Mouse (Mus musculus) forebrain, embryonic 12.5 days (tissue): ENCODE data around the gene Tmem273. TPM values are rescaled to one million over a fixed set of nuclear protein-coding genes. Genes with fewer than 3 reads are reported as not detected.

Source experiments
- ATAC-seq: fragments of 200-750 bp; cut with Nextera tagmentation; 2 replicates; pipeline ENCODE4 v1.8.0; 2017; ENCODE audit warnings: moderate TSS enrichment; ENCODE audit not compliant: low FRiP score
- H3K27ac ChIP-seq: fragments of 300-500 bp; sonication (generic); 2 replicates; pipeline ENCODE4 v1.5.1; 2016; ENCODE audit warnings: mild to moderate bottlenecking
- H3K27me3 ChIP-seq: fragments of 300-500 bp; sonication (generic); 2 replicates; pipeline ENCODE4 v1.6.1; 2016; ENCODE audit warnings: mild to moderate bottlenecking
- H3K36me3 ChIP-seq: fragments of 300-500 bp; sonication (generic); replicated peaks from 2 replicates; pipeline ENCODE4 v1.6.1; 2016; ENCODE audit warnings: mild to moderate bottlenecking
- H3K4me1 ChIP-seq: fragments of 300-500 bp; sonication (generic); 2 replicates; pipeline ENCODE4 v1.6.1; 2016
- H3K4me2 ChIP-seq: fragments of 300-500 bp; sonication (generic); 2 replicates; pipeline ENCODE4 v1.6.1; 2016; ENCODE audit warnings: mild to moderate bottlenecking, moderate library complexity
- H3K4me3 ChIP-seq: fragments of 300-500 bp; sonication (generic); replicated peaks from 2 replicates; pipeline ENCODE4 v1.5.1; 2016; ENCODE audit warnings: mild to moderate bottlenecking
- H3K9ac ChIP-seq: fragments of 300-500 bp; sonication (generic); 2 replicates; pipeline ENCODE4 v1.6.1; 2016; ENCODE audit warnings: mild to moderate bottlenecking
- H3K9me3 ChIP-seq: fragments of 300-500 bp; sonication (generic); 2 replicates; pipeline ENCODE4 v1.6.1; 2016
- WGBS: fragments of 180-500 bp; shearing (Covaris S2); methylation state at CpG from one replicate; pipeline ENCODE4 v1.1.7; 2016; 5-methylcytosine and 5-hydroxymethylcytosine counted together
- polyA plus RNA-seq: library from polyadenylated mRNA; unstranded; fragments of >200 nt; fragmentation: Nextera tagmentation; extraction: Ambion mirVana; gene quantifications from 2 replicates; pipeline ENCODE4 v1.2.1, GENCODE M21; 2016

Gene Tmem273
- polyA plus RNA-seq, 1 experiment from 2014 or later, result 0.20 TPM

GRCm38 (mm10) chr14:32836191-32836590 is 50.4 kb downstream of the Tmem273 start:
- 90% methylated on average over 11 of the region's 11 CpGs for WGBS
- no peak overlapping the region for H3K4me2 ChIP-seq
- no peaks in the 10 kb centered on the region for H3K36me3 ChIP-seq
- H3K27ac ChIP-seq, result no peak overlapping the region
- H3K27me3 ChIP-seq, result 0 out of 2 replicates have a peak, but pooled peaks cover 3% of the 10 kb centered on the region
- H3K4me1 ChIP-seq, result no peaks in the 10 kb centered on the region
- no peak for ATAC-seq
- H3K9ac ChIP-seq, result no peak overlapping the region
- no peaks in the 10 kb centered on the region for H3K9me3 ChIP-seq
- no peak overlapping the region for H3K4me3 ChIP-seq

- ATAC-seq, result no peak
- H3K9me3 ChIP-seq, result no peaks in the 10 kb centered on the region
Observed at GRCm38 (mm10) chr14:32842052-32842451, 56.3 kb downstream of the Tmem273 start.

GRCm38 (mm10) chr14:32854059-32854458 is 68.3 kb downstream of the Tmem273 start:
- no peak overlapping the region for H3K4me2 ChIP-seq
- WGBS, result 92% methylated on average over 4 of the region's 4 CpGs
- no peaks in the 10 kb centered on the region for H3K9me3 ChIP-seq
- no peaks in the 10 kb centered on the region; the same call in 1 of the 2 replicates for H3K4me1 ChIP-seq
- no peak overlapping the region for H3K4me3 ChIP-seq
- no peak overlapping the region for H3K9ac ChIP-seq
- ATAC-seq, result no peak
- no peak overlapping the region for H3K27ac ChIP-seq
- no peaks in the 10 kb centered on the region for H3K36me3 ChIP-seq
- H3K27me3 ChIP-seq, result peaks cover 33% of the 10 kb centered on the region

More at GRCm38 (mm10) chr14:32842052-32842451, 56.3 kb downstream of the Tmem273 start:
- H3K4me2 ChIP-seq, result no peak overlapping the region
- H3K9ac ChIP-seq, result no peak overlapping the region
- no peak overlapping the region for H3K27ac ChIP-seq
- H3K36me3 ChIP-seq, result no peaks in the 10 kb centered on the region
- 0 out of 2 replicates have a peak, but pooled peaks cover 3% of the 10 kb centered on the region for H3K27me3 ChIP-seq
- no peaks in the 10 kb centered on the region for H3K4me1 ChIP-seq
- no peak overlapping the region for H3K4me3 ChIP-seq

DNA sequence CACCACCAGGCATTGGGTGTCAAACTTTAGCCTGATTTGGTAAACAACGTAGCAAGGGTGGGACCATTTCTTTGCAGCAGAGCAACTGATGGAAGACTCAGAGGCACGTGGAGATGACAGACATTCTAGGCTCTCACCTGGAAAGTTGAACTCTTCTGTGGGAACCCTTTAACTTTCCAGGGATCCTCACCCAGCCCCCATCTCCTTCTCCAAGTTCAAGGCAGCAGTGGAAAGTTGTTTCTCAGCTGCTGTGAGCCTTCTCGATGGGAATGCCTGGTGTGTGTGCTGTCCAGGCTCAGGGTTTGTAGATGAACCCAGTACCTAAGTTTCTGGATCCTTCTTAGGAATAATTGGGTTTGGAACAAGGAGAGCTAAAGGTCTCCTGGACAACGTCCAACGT is 70.5 kb downstream of the Tmem273 start:
- Histone ChIP-seq H3K36me3 (no peaks in the 10 kb centered on the region), H3K9ac (peak overlapping the region; percentile 63), H3K4me3 (peak overlapping the region; percentile 49), H3K9me3 (no peaks in the 10 kb centered on the region), H3K4me2 (peak overlapping the region; percentile 80), H3K27ac (no peak overlapping the region), H3K4me1 (no peaks in the 10 kb centered on the region; the same call in 1 of the 2 replicates), H3K27me3 (peaks cover 36% of the 10 kb centered on the region)
- 44% methylated on average over 5 of the region's 5 CpGs for WGBS
- ATAC-seq, result no peak

DNA sequence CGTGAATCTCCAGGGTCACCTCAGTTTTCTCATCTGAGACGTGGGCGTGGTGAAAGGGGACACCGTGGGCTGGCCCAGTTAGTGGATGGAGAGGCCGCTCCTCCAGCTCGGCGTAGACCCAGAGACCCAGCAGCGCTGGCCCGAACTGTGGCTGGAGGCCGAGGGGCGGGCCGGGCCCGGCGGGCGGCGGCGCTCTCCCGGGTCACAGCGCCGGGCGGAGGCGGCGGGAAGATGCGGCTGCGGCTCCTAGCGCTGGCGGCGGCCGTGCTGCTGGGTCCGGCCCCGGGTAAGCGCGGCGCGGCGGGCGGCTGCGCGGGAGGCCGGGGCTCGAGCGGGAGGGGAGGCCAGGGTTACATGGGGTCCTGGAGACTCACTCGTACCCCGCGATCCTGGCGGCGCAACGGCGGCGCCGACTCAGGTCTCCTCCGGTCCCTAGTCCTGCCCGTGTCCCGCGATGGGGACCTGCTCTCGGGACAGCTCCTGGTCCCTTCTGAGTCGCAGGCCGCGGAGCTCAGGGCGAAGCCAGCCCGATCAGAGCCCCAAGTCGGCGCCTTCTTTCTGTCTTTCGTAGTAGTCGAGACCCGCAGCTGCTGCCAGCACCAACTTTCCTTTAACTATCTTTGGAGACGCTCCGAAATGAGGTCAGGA is 71.0 kb downstream of the Tmem273 start, which contains the start of gene Vstm4:
Gene Vstm4, plus strand, starts transcription at position 76 of the 648 bp plus-strand sequence.
- no peaks in the 10 kb centered on the region for H3K36me3 ChIP-seq
- H3K27ac ChIP-seq, result no peak within 1 kb of the TSS
- no peaks in the 10 kb centered on the region for H3K9me3 ChIP-seq
- WGBS, result under 1% methylated on average over 50 of the region's 68 CpGs
- H3K4me2 ChIP-seq, result peak within 1 kb of the TSS; percentile 80
- peaks cover 36% of the 10 kb centered on the region for H3K27me3 ChIP-seq
- peak within 1 kb of the TSS; percentile 49 for H3K4me3 ChIP-seq
- no peaks in the 10 kb centered on the region; the same call in 1 of the 2 replicates for H3K4me1 ChIP-seq
- peak within 1 kb of the TSS; percentile 63 for H3K9ac ChIP-seq
- peak; percentile 83 for ATAC-seq

DNA sequence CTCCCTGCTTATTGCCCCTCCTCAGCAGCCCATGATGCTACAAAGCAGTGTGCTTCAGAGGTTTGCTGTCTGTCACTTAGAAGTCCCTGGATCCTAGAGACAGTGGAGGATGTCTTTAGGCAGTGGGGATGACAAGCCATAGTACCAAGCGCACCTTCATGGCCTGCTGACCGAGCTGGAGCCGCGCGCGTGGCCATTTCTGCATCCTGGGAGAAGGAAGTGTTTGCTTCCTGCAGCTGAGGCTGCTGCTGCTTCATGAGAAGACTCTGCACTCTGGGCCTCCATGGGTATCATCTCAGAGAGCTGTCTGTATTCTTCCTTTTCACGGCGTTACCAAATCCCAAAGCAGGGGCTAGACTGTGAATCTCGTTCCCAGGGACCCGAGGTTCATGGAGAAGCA is 72.6 kb downstream of the Tmem273 start:
- H3K4me3 ChIP-seq, result no peak overlapping the region
- WGBS, result 96% methylated on average over 10 of the region's 10 CpGs
- peaks cover 36% of the 10 kb centered on the region for H3K27me3 ChIP-seq
- H3K36me3 ChIP-seq, result no peaks in the 10 kb centered on the region
- H3K27ac ChIP-seq, result no peak overlapping the region
- H3K9me3 ChIP-seq, result no peaks in the 10 kb centered on the region
- no peak overlapping the region for H3K4me2 ChIP-seq
- H3K9ac ChIP-seq, result no peak overlapping the region
- no peaks in the 10 kb centered on the region; the same call in 1 of the 2 replicates for H3K4me1 ChIP-seq
- no peak for ATAC-seq

GRCm38 (mm10) chr14:32858941-32859510 is 73.3 kb downstream of the Tmem273 start:
- Histone ChIP-seq H3K9me3 (no peaks in the 10 kb centered on the region), H3K4me3 (no peak overlapping the region), H3K4me2 (no peak overlapping the region), H3K4me1 (no peaks in the 10 kb centered on the region; the same call in 1 of the 2 replicates), H3K27me3 (peaks cover 36% of the 10 kb centered on the region), H3K36me3 (no peaks in the 10 kb centered on the region), H3K27ac (no peak overlapping the region), H3K9ac (no peak overlapping the region)
- 81% methylated on average over 6 of the region's 6 CpGs for WGBS
- ATAC-seq, result no peak

- Histone ChIP-seq H3K36me3 (no peaks in the 10 kb centered on the region), H3K4me2 (no peak overlapping the region), H3K4me1 (no peaks in the 10 kb centered on the region; the same call in 1 of the 2 replicates), H3K9me3 (no peaks in the 10 kb centered on the region), H3K4me3 (no peak overlapping the region), H3K27me3 (peaks cover 36% of the 10 kb centered on the region), H3K27ac (no peak overlapping the region), H3K9ac (no peak overlapping the region)
- 62% methylated on average over 11 of the region's 11 CpGs for WGBS
- ATAC-seq, result no peak
Observed at GRCm38 (mm10) chr14:32859831-32860569, 74.2 kb downstream of the Tmem273 start.

DNA sequence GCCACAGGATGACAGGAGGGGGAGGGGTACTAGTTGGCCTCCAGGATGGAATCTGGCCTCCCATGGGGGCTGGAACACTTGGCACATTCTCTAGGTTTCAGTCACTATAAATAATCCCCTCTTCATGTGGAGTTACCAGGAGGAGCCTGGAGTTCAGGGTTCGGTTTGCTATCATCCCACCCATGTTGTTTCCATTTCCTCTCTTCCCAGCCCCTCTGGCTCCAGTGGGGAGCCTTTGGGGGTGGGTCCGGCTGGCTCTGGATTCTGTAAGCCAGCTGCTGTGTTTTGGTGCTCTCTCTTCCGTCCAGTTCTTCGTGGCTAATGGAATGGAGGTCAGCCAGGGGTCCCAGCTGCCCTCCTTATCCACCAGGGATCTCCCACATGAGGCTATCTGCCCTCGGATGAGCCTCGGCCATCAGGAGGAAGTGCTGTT is 75.4 kb downstream of the Tmem273 start:
- Histone ChIP-seq H3K27ac (no peak overlapping the region), H3K4me1 (no peaks in the 10 kb centered on the region; the same call in 1 of the 2 replicates), H3K27me3 (peaks cover 29% of the 10 kb centered on the region), H3K9ac (no peak overlapping the region), H3K9me3 (no peaks in the 10 kb centered on the region), H3K36me3 (no peaks in the 10 kb centered on the region), H3K4me2 (no peak overlapping the region), H3K4me3 (no peak overlapping the region)
- ATAC-seq, result no peak
- WGBS, result 55% methylated on average over 6 of the region's 6 CpGs

DNA sequence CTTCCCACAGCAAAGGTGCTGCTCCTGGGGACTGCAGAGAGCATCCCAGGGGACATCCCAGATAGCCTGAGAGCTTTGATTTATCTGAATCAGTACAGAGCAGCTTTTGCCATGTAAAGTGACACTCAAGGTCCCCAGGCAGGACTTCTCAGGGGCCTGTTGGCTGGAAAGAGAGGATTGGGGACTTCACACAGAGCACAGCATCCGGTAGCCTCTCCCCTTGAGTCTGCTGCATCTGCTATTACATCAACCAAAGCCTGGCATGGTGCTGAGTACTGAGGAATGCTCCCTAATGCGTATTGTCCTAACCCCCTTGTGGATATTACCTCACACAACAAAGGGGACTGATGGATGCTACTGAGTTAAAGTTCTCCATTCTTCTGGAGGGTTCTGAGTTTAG is 75.9 kb downstream of the Tmem273 start:
- WGBS, result 44% methylated on average over 2 of the region's 2 CpGs
- ATAC-seq, result no peak
- H3K9ac ChIP-seq, result no peak overlapping the region
- H3K4me2 ChIP-seq, result no peak overlapping the region
- H3K27ac ChIP-seq, result no peak overlapping the region
- H3K36me3 ChIP-seq, result no peaks in the 10 kb centered on the region
- no peaks in the 10 kb centered on the region for H3K9me3 ChIP-seq
- no peak overlapping the region for H3K4me3 ChIP-seq
- H3K27me3 ChIP-seq, result peaks cover 24% of the 10 kb centered on the region
- no peaks in the 10 kb centered on the region; the same call in 1 of the 2 replicates for H3K4me1 ChIP-seq

- H3K9me3 ChIP-seq, result no peaks in the 10 kb centered on the region
- WGBS, result 80% methylated on average over 3 of the region's 3 CpGs
Observed at GRCm38 (mm10) chr14:32865331-32865730, 79.6 kb downstream of the Tmem273 start.

More at GRCm38 (mm10) chr14:32865331-32865730, 79.6 kb downstream of the Tmem273 start:
- H3K4me1 ChIP-seq, result no peaks in the 10 kb centered on the region
- H3K4me2 ChIP-seq, result no peak overlapping the region
- no peak for ATAC-seq
- no peak overlapping the region for H3K9ac ChIP-seq
- H3K4me3 ChIP-seq, result no peak overlapping the region
- H3K27ac ChIP-seq, result no peak overlapping the region
- no peaks in the 10 kb centered on the region for H3K27me3 ChIP-seq
- no peaks in the 10 kb centered on the region for H3K36me3 ChIP-seq
